Mouse (Mus musculus) large intestine, adult 2 months (tissue): Measurements from ENCODE around the gene Smg6. TPM values are rescaled to one million over a fixed set of nuclear protein-coding genes. Genes with fewer than 3 reads are reported as not detected.

Experiments
- DNase-seq: peaks from one replicate; pipeline ENCODE4 v3.0.0-alpha.2; 2012; ENCODE audit warnings: low read depth, low spot score
- WGBS: fragments of 180-500 bp; shearing (Covaris S2); methylation state at CpG from one replicate; pipeline ENCODE4 v1.1.7; 2018; 5-methylcytosine and 5-hydroxymethylcytosine counted together
- polyA plus RNA-seq: library from polyadenylated mRNA; depleted of rRNA; stranded (reverse); fragments of >200 nt; gene quantifications from 2 replicates; pipeline ENCODE4 v1.2.3, GENCODE M21; 2012

Gene Smg6
- polyA plus RNA-seq, 1 experiment: 13.5 TPM

DNA sequence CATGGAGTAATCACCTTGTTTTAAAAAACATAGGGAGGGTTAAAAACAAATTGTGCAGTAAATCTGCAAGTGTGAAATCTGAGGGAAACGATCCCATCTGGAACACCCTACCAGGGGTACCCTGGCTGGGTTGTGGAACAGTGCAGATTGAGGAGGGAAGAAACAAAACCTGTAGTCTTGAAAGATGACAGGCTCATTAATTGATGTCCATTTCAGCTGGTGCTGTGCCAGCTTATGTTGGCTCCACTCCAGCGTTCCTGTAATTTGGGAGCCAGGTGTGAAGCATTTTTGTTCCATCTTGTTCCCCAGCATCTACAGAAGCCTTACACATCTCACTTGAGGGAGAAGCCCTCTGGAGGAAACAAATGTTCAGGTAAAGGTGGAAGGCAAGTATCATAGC lies 153.0 kb downstream of the Smg6 start:
- no peak for DNase-seq

DNA sequence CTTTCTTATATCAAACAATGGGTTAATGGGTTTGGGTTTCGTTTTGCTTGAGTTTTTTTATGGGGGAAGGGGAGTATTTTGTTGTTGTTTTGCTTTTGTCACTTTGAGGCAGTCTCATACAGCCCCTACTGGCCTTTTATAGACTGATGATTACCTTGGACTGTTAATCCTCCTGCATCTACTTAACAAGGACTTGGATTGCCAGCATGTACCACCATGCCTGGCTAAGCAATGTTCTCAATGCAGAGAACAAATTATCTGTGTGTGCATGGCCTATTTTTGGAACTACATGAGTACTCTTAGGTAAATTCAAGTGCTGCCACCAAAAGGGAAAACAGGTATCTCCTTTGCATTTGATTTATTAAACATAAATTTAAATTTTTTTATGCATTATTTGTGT lies 157.4 kb downstream of the Smg6 start:
- 65% methylated on average over 1 of the region's 1 CpGs for WGBS
- no peak for DNase-seq

More for the DNA sequence above, 153.0 kb downstream of the Smg6 start:
- WGBS: 63% methylated on average over 2 of the region's 2 CpGs

DNA sequence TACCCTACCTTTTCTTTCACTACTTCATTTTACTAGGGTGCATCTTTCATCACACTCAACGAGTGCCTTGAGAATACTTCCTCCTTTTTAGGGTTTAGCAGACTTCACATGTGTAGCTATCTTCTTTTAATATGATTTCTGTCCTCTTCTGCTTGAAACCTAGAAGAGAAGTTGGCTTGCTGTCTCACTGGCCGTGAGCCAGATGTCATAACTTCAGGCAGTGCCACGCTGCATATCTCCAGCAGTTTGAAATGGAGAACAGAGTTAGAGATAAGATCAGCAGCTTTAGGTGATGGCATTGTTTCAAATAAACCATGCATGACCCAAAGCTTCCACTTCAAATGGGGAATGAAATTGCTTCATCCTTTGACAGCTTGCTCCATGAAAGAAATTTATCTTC lies 166.5 kb downstream of the Smg6 start:
- 8% methylated on average over 3 of the region's 3 CpGs for WGBS
- DNase-seq: no peak

DNA sequence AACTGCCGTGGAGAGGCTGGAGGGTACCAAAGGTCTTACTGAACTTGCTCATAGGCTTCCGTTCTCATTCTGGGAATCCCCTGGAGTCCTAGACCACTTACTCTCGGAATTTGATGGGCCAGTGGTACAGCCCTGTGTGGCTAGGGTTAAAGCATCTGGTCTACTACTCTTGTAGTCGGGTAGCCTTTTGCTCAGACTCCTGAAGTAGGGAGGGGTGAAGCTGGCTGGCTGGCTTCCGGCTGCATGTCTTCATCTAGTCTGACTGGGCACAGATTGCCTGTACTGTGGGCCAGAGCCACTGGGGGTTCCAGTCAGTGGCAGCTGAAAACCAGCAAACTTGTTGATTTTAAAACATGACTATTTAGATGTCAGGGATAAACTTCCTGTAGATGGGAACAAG lies 167.0 kb downstream of the Smg6 start:
- WGBS: 67% methylated on average over 5 of the region's 5 CpGs
- no peak for DNase-seq

DNA sequence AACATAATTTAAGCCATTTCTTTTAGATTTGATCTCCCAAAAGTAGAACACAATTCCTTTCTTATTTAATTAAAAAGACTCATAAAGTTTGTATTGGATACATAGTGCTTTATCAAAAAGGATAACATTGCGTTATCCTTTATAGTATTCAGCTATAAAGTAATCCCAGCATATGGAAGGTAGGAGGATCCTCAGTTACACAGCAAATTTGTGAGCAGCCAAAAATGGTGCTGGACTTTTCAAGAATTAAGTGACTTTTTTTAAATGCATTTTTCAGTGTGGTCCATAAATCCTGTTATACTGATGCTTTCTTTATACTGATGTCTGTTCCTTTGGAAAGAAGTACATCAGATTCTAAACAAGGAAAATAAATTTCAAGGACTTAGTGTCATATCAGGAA lies 169.1 kb downstream of the Smg6 start:
- WGBS: 94% methylated on average over 1 of the region's 1 CpGs
- DNase-seq: no peak

DNA sequence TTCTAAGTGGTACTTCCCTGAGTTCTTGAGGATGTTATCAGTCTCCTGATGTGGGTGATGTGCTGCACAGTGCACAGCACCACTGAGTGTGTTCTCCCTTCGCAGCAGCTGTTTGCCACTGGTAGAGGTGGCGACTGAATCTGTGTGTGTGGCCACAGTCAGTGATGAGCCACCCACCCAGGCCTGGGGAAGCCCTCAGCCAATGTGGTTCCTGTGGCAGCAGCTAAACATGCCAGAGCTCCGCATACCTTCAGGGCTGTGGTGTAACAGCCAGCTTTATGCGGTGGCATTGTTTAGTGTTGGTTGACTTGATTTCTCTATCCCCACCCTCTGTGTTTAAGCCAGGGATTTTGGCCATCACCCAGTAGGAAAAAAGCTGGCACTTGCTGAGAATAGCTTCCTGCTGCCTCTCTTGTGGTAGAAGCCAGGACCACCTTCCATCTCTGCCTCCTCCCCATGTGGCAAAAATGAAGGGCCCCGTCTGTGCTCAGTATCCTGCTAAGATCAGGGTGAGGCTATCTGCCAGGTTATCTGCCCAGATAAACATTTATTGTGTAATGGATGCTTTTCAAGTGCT lies 177.2 kb downstream of the Smg6 start:
- 70% methylated on average over 5 of the region's 5 CpGs for WGBS
- DNase-seq: no peak

DNA sequence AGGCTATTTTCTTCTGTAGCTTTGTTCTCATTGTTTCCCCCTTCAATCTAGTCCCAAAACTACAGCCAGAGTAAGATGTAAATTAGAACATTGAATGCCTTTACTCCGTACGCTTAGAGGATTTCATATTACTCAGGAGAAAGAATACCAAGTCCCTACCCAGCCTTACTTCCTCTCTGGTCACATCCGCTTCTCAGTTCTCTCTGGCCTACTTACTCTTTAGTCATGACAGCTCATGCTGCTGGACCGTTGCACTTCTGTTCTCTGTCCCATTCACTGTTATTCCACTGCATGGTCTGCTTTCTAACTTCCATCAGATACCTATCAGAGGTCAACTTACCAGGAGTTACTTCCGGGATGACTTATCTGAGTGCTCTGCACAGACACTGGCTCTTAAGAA lies 181.0 kb downstream of the Smg6 start:
- 88% methylated on average over 5 of the region's 5 CpGs for WGBS
- no peak for DNase-seq

DNA sequence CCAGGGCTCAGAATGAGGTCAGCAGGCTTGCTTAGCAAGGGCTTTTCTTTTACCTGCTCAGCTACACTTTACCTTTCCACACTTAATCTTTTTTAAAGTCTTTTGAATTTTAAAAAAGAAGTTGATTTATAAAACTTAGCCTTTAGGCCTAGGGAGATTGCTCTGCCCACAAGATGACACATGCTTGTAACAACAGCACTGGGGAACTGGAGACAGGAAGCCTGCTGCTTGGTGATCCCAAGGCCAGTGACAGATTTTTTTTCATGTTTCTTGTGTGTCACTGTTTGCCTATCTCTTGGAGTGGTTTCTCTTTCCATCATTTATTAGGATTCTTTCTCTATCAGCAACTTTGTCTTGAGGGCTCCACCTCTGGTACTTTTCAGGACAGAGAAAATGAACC lies 183.3 kb downstream of the Smg6 start:
- no peak for DNase-seq

DNA sequence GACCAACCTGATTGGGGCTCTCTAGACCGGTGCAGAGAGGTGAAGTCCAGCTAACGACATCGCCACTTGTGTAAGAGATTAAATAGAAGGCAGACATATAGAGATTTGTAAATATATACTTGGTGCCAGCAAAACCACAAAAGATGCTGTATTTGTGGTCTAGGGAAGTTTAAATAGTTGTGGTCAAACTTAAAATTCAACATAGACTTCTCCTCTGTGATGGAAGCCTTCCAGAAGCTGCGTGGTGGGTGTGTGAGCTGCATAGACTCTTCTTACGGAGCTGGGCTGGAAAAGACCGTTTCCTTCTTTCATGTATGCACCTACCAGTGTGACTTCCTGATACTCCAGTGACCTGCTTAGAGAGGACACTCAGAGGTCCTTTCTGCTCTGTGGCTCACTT lies 190.8 kb downstream of the Smg6 start:
- DNase-seq: no peak
- 72% methylated on average over 6 of the region's 6 CpGs for WGBS

DNA sequence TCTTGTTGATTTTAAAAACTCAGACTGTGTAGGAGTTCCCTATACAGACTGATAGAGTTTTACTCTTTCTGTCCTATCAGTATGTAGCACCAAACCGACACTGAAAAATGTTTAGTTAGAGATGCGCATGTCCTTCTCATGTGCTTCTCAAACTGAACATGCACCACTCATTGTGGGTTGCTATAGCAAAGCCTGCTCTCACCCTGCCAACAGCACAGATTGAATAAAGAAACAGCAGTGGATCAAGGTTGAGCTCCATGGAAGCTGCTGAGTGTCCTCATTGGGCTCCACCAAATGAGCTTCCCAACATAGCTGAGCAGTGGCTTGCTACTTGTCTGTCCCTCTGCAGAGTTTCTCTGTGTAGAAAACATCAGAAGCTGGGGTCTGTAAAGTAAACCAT lies 192.5 kb downstream of the Smg6 start:
- WGBS: 87% methylated on average over 2 of the region's 2 CpGs
- DNase-seq: no peak

DNA sequence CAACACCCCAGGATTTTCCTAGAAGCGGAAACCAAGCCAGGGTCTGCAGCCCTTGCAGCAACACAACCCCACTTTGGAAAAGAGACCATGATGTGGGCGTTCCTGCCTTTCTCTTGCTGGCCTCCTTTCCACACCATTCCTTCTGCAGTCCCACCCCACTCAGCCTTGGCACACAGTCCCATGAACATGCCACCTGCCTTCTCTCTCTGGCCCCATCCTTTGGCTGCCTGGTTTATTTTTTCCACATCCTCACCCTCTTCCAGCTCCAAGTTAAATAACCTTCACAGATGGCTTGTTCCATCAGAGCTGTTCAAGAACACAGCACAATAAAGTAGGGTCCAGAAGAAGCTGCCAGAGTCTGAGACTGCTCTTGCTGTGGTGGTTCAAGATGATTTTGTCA lies 193.7 kb downstream of the Smg6 start:
- 85% methylated on average over 2 of the region's 2 CpGs for WGBS
- no peak for DNase-seq

DNA sequence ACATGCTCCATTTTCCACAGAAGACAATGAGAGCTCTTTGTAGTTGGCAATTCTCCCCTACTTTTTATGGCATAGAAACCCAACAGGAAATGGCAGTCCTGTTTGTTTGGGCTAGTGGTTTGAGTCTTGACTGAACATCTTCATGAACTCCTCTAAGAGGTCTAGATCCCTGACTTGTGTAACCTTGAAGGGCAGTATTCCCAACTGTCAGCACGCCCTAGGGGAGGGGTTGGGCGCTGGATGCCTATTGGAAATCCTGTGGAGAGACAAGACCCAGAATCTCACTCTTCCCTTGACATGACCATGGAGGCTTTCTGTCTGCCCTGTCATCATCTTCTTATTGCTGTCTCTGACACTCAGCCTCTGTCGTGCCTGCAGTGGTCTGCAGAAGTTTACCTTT lies 194.2 kb downstream of the Smg6 start:
- no peak for DNase-seq
- WGBS: 69% methylated on average over 3 of the region's 3 CpGs

DNA sequence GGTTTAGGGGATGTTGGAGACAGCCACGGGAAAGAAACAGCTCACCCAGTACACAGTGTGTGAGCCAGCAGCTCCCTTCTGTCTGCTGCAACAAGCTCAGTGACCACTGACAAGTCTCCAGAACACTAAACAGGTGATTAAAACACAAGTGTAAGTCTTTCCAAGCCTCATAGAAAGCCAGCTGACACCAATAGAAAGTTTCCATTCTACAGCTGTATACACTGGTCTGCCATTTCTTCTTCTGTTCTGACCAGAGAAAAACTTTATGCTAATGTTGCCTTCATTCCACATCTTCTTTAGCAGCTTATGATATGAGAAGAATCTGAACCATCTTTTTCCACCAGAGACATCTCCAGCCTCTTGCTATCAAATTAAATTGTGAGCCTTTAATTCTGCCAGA lies 195.7 kb downstream of the Smg6 start:
- no peak for DNase-seq

DNA sequence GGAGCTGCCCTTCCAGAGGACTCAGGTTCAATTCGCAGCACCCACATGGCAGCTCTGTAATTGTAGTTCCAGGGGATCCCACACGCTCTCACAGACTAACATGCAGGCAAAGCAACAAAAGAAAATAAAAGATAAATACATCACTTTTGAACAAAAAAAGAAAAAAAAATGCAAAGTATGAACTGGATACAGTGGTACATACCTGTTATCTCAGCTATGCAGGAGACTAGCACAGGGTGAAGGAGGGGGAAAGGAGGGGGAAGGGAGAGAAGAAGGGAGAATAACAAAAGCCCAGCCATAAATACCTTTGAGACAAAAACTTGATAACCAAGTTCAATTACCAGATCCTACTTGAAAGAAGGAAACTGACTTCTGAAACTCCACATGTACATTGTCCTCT lies 198.8 kb downstream of the Smg6 start:
- WGBS: 94% methylated on average over 2 of the region's 2 CpGs
- DNase-seq: no peak

More for the DNA sequence above, 195.7 kb downstream of the Smg6 start:
- WGBS: 52% methylated on average over 1 of the region's 1 CpGs

DNA sequence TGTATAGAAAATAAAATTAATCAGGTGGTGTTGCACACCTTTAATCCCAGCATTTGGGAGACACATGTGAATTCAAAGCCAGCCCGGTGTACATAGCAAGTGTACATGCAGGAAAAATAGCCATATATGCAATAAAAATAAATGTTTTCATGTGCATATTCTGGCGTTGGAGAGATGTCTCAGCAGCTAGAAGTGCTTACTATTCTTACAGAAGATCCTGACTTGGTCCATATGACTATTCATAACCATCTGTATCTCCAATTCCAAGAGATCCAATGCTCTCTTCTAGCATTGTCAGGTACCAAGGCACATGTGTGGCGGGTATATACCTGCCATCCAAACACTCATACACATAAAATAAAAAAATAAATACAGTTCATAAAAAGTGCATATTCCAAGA lies 200.8 kb downstream of the Smg6 start:
- no peak for DNase-seq
- 96% methylated on average over 3 of the region's 3 CpGs for WGBS

DNA sequence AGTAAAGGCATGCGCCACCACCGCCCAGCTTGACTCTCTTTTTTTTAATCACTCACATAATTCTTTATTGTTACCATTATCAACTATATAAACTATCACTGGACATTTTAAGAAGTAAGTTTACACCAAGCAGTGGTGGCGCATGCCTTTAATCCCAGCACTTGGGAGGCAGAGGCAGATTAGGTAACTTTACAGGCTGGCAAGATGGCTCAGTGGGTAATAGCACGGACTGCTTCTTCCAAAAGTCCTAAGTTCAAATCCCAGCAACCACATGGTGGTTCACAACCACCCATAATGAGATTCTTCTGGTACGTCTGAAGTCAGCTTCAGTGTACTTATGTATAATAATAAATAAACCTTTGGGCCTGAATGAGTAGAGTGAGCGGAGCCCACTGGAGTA lies 203.9 kb downstream of the Smg6 start:
- 95% methylated on average over 6 of the region's 6 CpGs for WGBS
- no peak for DNase-seq

DNA sequence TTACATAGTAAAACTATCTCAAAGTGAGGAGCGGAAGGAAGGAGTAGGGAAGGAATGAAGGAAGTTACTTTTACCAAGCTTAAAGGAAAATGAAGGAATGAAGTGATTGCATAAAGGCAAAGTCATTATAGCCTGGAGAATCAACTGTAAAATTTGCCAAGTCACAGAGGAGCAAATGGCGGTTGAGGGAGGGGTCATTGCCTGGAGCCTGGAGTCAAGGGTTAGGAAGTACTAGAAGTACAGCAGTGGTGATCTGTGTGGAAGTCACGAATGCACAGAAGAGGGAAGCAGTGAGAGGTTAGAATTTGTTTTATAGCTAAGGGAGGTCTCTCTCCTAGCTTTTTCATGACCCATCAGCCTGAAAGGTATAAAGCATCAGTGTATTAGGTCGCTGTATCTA lies 205.7 kb downstream of the Smg6 start:
- DNase-seq: no peak
- 80% methylated on average over 4 of the region's 4 CpGs for WGBS

DNA sequence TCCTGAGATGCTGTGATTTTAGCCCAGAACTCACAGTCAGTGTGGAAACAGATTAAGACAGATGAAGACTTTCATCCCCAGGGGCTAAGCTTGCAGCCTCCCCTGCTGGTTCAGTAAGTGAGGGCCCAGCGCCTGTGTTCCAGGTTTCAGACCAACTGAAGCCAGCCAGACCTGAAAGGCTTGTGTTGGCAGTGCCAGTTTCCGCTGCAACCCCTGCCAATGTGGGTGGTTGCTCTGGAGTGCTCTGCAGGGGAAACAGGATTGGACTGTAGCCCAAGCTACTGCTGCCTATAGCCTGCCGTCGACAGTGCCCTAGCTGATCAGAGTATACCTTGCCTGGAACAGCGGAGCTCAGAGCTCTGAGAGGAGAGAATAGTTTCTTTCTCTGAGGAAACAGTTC lies 206.7 kb downstream of the Smg6 start:
- DNase-seq: no peak
- WGBS: 73% methylated on average over 5 of the region's 5 CpGs

DNA sequence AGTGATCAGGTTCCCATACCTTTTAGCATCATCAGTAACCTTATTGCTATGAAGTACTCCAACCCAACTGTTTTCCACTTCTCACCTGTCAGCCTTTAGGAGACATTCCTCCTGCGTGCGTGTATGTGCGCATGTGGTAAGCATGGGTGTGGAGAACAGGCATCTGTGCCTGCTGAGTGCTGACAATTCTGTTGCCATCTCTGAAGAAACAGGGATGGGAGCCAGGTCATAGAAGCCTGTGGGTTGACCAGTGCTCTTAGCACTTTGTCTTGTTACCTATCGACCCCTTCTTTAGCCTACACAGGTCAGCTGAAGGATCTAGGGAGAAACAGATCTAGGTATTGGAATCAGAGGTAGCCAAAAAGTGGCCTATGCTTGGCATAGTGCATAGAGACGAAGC lies 207.8 kb downstream of the Smg6 start:
- no peak for DNase-seq
- 89% methylated on average over 5 of the region's 5 CpGs for WGBS

DNA sequence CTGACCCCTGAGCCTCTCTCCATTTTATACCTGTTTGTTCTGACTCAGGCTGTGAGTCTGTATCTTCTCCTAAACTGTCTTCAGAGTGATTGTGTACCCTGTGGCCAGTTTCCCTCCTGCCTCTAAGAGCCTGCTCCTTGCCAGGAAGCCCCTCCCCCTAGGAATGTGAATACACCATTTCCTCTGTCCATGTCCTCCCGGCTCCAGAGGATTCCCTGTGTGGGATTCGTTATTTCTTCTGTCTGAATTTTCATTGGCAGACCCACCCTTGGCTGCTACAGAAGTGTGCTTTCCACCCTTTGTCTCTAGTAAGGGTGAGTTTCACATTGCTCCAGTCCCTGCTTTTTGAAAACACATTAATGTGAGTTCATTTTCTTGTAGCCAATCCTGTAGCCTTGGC lies 208.3 kb downstream of the Smg6 start:
- 25% methylated on average over 2 of the region's 2 CpGs for WGBS
- DNase-seq: no peak

DNA sequence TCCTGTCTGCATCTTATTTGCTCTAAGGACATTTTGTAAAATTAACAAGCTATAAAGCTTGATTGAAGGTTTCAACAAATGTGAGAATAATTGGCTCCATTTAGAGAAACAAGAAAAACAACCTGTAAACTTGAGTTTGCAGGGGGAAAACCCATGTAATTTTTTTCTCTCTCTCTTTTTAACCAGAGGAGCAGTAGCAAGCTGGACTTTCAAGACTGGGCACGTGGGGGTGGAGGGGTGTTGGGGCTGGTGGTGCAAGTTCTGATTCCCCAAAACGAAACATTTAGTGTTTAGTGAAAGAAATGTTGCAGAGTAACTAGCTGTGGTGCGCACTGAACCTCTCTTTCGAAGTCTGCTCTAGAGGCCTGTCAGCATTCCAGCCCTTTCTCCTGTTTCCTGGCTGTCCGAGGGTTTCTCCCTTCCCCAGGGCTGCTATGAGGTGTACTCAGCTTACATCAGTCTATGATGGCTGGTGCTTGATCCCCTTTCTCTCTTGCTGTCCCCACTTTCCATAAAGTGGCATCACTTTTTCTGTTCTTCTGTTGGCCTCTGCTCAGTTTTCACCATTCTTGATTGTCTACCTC lies 209.0 kb downstream of the Smg6 start:
- no peak for DNase-seq
- WGBS: 77% methylated on average over 5 of the region's 5 CpGs

DNA sequence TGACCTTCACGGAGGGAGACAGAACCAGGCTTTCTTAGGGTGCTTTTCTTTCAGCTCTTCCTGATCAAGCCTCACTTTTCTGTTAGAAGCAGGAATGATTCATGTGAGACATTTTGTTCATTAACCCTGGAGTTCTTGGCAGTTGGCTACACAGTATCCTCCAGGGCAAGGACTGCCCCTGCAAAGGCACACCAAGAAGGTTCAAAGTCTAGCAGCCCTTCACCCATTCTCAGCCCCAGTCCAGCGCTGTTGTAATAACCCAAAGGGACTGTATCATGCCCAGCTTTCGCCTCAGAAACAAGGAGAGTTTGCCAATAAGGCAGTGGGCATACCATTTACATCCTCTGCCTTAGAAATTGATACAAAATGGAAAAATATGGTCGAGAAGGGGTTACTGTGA lies 209.7 kb downstream of the Smg6 start:
- WGBS: 85% methylated on average over 4 of the region's 4 CpGs
- no peak for DNase-seq
